Mouse (Mus musculus) limb, embryonic 14.5 days (tissue): ENCODE results near the gene Bbc3. TPM values are rescaled to one million over a fixed set of nuclear protein-coding genes. Genes with fewer than 3 reads are reported as not detected.

Source experiments
- ATAC-seq: fragments of 200-750 bp; cut with Nextera tagmentation; 2 replicates; pipeline ENCODE4 v1.8.0; 2017; ENCODE audit warnings: low read depth, moderate number of reproducible peaks, moderate TSS enrichment; ENCODE audit not compliant: low FRiP score
- DNase-seq: peaks from one replicate; pipeline ENCODE4 v3.0.0-alpha.2; 2015; ENCODE audit warnings: low spot score
- H3K27ac ChIP-seq: fragments of 300-500 bp; sonication (generic); replicated peaks from 2 replicates; pipeline ENCODE4 v1.5.1; 2014; ENCODE audit warnings: low read depth, mild to moderate bottlenecking, low read length, moderate library complexity, mixed read lengths
- H3K27me3 ChIP-seq: fragments of 300-500 bp; sonication (generic); 2 replicates; pipeline ENCODE4 v1.6.1; 2014; ENCODE audit warnings: low read length, mixed read lengths; ENCODE audit not compliant: control insufficient read depth, insufficient read depth
- H3K36me3 ChIP-seq: fragments of 300-500 bp; sonication (generic); 2 replicates; pipeline ENCODE4 v1.6.1; 2014; ENCODE audit warnings: mild to moderate bottlenecking, low read length, moderate library complexity, mixed read lengths; ENCODE audit not compliant: control insufficient read depth, insufficient read depth
- H3K4me1 ChIP-seq: fragments of 300-500 bp; sonication (generic); 2 replicates; pipeline ENCODE4 v1.6.1; 2014; ENCODE audit warnings: antibody characterized with exemption, low read length, mixed read lengths; ENCODE audit not compliant: control insufficient read depth, insufficient read depth
- H3K4me2 ChIP-seq: fragments of 300-500 bp; sonication (generic); replicated peaks from 2 replicates; pipeline ENCODE4 v1.6.1; 2014; ENCODE audit warnings: low read depth, mild to moderate bottlenecking, low read length, moderate library complexity; ENCODE audit not compliant: severe bottlenecking
- H3K4me3 ChIP-seq: fragments of 300-500 bp; sonication (generic); replicated peaks from 2 replicates; pipeline ENCODE4 v1.5.1; 2014; ENCODE audit warnings: low read length
- H3K9ac ChIP-seq: fragments of 300-500 bp; sonication (generic); 2 replicates; pipeline ENCODE4 v1.6.1; 2014; ENCODE audit warnings: mild to moderate bottlenecking, low read depth, low read length, moderate library complexity; ENCODE audit not compliant: severe bottlenecking
- H3K9me3 ChIP-seq: fragments of 300-500 bp; sonication (generic); 2 replicates; pipeline ENCODE4 v1.6.1; 2016; ENCODE audit warnings: low read length; ENCODE audit not compliant: control insufficient read depth
- POLR2A ChIP-seq: fragments of 200-500 bp; IDR thresholded peaks from 2 replicates; pipeline ENCODE4 v1.8.0; 2012; ENCODE audit warnings: inconsistent platforms, mild to moderate bottlenecking, moderate library complexity, borderline replicate concordance; ENCODE audit not compliant: insufficient read depth, insufficient read length; ENCODE audit errors: extremely low read depth
- WGBS: fragments of 180-500 bp; shearing (Covaris S2); extraction: QIAGEN DNeasy Blood & Tissue Kit; methylation state at CpG from one replicate; pipeline ENCODE4 v1.1.7; 2014; 5-methylcytosine and 5-hydroxymethylcytosine counted together
- polyA plus RNA-seq, 2 experiments: library from polyadenylated mRNA; depleted of rRNA in 1 of 2; stranded (reverse) in 1 of 2; unstranded in 1 of 2; fragments of >200 nt; fragmentation: Nextera tagmentation in 1 of 2; extraction: Ambion mirVana in 1 of 2; gene quantifications; 2 replicates each; pipeline versions ENCODE4 v1.2.1 to v1.2.3; 2012 to 2014

Bbc3 gene
- polyA plus RNA-seq, 2 experiments, result 3.7 to 7.4 TPM

DNA sequence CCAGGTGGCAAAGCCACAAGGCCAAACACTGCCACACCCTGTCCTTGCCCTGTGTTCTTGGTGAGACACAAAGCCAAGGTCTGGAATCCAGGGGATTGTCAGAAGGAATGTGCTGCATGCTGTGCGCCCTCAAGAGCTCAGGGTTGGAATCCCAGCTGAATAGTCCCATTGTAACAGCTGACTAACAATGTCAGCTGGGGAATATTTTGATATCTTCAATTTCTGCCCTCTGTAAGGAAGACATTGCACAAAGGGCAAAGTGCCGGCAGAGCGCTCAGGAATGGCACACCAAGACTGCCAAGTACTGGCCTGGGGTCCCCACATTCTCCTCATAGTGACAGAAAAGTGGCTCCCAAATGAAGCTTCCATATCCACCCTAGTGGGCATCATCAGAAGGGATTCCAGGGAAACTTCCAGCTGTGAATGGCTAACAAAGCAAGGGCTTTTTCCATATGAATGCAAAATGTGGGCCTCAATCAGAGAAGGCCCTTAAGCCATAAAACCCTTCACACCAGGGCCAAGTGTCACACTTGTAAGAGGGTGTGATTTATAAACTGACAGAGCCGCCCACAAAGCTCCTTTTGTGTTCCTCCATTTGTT, 56.8 kb downstream of the Bbc3 start:
- ATAC-seq (peak; percentile 70; the same call in 1 of the 2 replicates), DNase-seq (no peak)
- Histone ChIP-seq H3K36me3 (peaks cover 89% of the 10 kb centered on the region), H3K4me3 (no peak overlapping the region), H3K4me1 (no peaks in the 10 kb centered on the region), H3K27me3 (no peaks in the 10 kb centered on the region), H3K4me2 (no peak overlapping the region), H3K27ac (no peak overlapping the region), H3K9me3 (no peaks in the 10 kb centered on the region), H3K9ac (no peak overlapping the region)
- 57% methylated on average over 4 of the region's 4 CpGs for WGBS
- no peak for TF ChIP-seq POLR2A

DNA sequence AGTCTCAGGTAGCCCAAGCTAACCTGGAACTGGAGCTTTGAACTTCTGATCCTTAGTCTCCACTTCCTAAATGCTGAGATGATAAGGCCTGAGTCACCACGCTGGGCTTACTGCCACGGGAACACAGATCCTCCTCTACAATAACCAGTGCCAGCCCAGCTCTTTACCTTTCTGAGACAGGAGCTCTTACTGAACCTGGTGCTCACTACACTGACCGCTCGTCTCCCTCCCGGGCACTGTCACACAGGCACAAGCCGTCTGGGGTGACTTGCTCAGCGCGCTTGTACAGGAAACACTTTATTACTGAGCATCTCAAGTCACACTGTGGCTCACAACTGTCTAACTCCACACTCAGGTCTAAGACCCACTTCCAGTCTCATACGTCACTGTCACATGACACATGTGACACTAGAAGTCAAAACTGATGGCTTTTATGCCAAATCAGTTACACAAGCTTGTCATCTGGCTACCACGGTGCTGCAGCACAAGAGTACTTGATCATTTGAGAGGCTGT, 58.0 kb downstream of the Bbc3 start:
- no peaks in the 10 kb centered on the region for H3K9me3 ChIP-seq
- H3K4me3 ChIP-seq, result no peak overlapping the region
- H3K36me3 ChIP-seq, result peaks cover 90% of the 10 kb centered on the region
- DNase-seq (no peak), ATAC-seq (no peak)
- WGBS, result 74% methylated on average over 10 of the region's 10 CpGs
- H3K27ac ChIP-seq, result no peak overlapping the region
- H3K9ac ChIP-seq, result no peak overlapping the region
- TF ChIP-seq POLR2A, result no peak
- H3K4me1 ChIP-seq, result no peaks in the 10 kb centered on the region
- no peak overlapping the region for H3K4me2 ChIP-seq
- H3K27me3 ChIP-seq, result no peaks in the 10 kb centered on the region

DNA sequence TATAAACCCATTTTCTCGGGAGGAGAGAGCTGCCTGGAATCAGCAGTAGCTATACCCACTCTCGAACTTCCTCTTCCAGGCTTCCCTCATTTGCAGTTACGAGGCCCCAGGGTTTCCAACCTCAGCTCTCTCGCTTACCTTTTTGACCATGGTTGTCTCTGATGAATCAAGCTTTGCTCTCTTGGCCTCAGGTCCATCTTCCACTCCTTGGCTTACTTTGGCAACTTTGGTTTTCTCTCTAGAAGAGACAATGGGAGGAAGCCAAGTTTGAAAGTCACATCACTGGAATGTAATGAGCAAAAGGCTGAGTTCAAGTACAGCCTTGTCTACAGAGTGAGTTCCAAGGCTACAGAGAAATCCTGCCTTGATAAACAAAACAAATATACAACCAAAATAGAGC, 58.5 kb downstream of the Bbc3 start:
- DNase-seq, result no peak
- Histone ChIP-seq H3K27me3 (no peaks in the 10 kb centered on the region), H3K36me3 (peaks cover 87% of the 10 kb centered on the region), H3K9me3 (no peaks in the 10 kb centered on the region), H3K4me2 (no peak overlapping the region), H3K27ac (no peak overlapping the region), H3K9ac (no peak overlapping the region), H3K4me1 (no peaks in the 10 kb centered on the region), H3K4me3 (no peak overlapping the region)
- no peak for TF ChIP-seq POLR2A
- ATAC-seq, result no peak
- 72% methylated on average over 4 of the region's 4 CpGs for WGBS

Other genes with a start within 250 kb of the Bbc3 start
- gene Zfp541, start 246.6 kb upstream of the Bbc3 start, polyA plus RNA-seq (2012; rRNA removed), result 0.26 and 0.35 TPM in 2 replicates
- 0.17 TPM in 1 of 2 replicates, not detected in the other for gene Zfp541, start 246.6 kb upstream of the Bbc3 start, polyA plus RNA-seq (2014; fragmentation: Nextera tagmentation; extraction: Ambion mirVana)
- 212 and 247 TPM in 2 replicates for gene Napa, start 209.9 kb upstream of the Bbc3 start, polyA plus RNA-seq (2012; rRNA removed)
- gene Napa, start 209.9 kb upstream of the Bbc3 start, polyA plus RNA-seq (2014; fragmentation: Nextera tagmentation; extraction: Ambion mirVana), result 206 and 217 TPM in 2 replicates
- gene Kptn, start 188.5 kb upstream of the Bbc3 start, polyA plus RNA-seq (2012; rRNA removed), result 38.0 and 43.1 TPM in 2 replicates
- gene Kptn, start 188.5 kb upstream of the Bbc3 start, polyA plus RNA-seq (2014; fragmentation: Nextera tagmentation; extraction: Ambion mirVana), result 28.6 and 33.5 TPM in 2 replicates
- gene Slc8a2, start 178.6 kb upstream of the Bbc3 start, polyA plus RNA-seq (2012; rRNA removed), result 7.3 and 9.8 TPM in 2 replicates
- 0.23 and 0.28 TPM in 2 replicates for gene Slc8a2, start 178.6 kb upstream of the Bbc3 start, polyA plus RNA-seq (2014; fragmentation: Nextera tagmentation; extraction: Ambion mirVana)
- 29.3 and 34.2 TPM in 2 replicates for gene Meis3, start 133.3 kb upstream of the Bbc3 start, polyA plus RNA-seq (2012; rRNA removed)
- gene Meis3, start 133.3 kb upstream of the Bbc3 start, polyA plus RNA-seq (2014; fragmentation: Nextera tagmentation; extraction: Ambion mirVana), result 15.1 and 16.2 TPM in 2 replicates
- 17.0 and 25.9 TPM in 2 replicates for gene Dhx34, start 86.4 kb upstream of the Bbc3 start, polyA plus RNA-seq (2012; rRNA removed)
- 8.9 and 9.4 TPM in 2 replicates for gene Dhx34, start 86.4 kb upstream of the Bbc3 start, polyA plus RNA-seq (2014; fragmentation: Nextera tagmentation; extraction: Ambion mirVana)
- gene C5ar2, start 64.2 kb upstream of the Bbc3 start, polyA plus RNA-seq (2012; rRNA removed), result 0.15 and 0.32 TPM in 2 replicates
- gene C5ar2, start 64.2 kb upstream of the Bbc3 start, polyA plus RNA-seq (2014; fragmentation: Nextera tagmentation; extraction: Ambion mirVana), result 0.07 TPM in 1 of 2 replicates, not detected in the other
- gene C5ar1, start 48.9 kb upstream of the Bbc3 start, polyA plus RNA-seq (2012; rRNA removed), result 3.2 and 5.4 TPM in 2 replicates
- gene C5ar1, start 48.9 kb upstream of the Bbc3 start, polyA plus RNA-seq (2014; fragmentation: Nextera tagmentation; extraction: Ambion mirVana), result 2.8 and 3.1 TPM in 2 replicates
- gene Inafm1, start 34.8 kb upstream of the Bbc3 start, polyA plus RNA-seq (2012; rRNA removed), result 48.7 and 57.8 TPM in 2 replicates
- 24.3 and 27.4 TPM in 2 replicates for gene Inafm1, start 34.8 kb upstream of the Bbc3 start, polyA plus RNA-seq (2014; fragmentation: Nextera tagmentation; extraction: Ambion mirVana)
- 64.4 and 84.8 TPM in 2 replicates for gene Ccdc9, start 21.6 kb upstream of the Bbc3 start, polyA plus RNA-seq (2012; rRNA removed)
- gene Ccdc9, start 21.6 kb upstream of the Bbc3 start, polyA plus RNA-seq (2014; fragmentation: Nextera tagmentation; extraction: Ambion mirVana), result 15.9 and 17.7 TPM in 2 replicates
- gene Sae1, start 79.4 kb downstream of the Bbc3 start, polyA plus RNA-seq (2012; rRNA removed), result 143 and 172 TPM in 2 replicates
- 273 and 289 TPM in 2 replicates for gene Sae1, start 79.4 kb downstream of the Bbc3 start, polyA plus RNA-seq (2014; fragmentation: Nextera tagmentation; extraction: Ambion mirVana)
- gene Zc3h4, start 92.5 kb downstream of the Bbc3 start, polyA plus RNA-seq (2012; rRNA removed), result 49.1 and 57.6 TPM in 2 replicates
- 15.7 and 18.9 TPM in 2 replicates for gene Zc3h4, start 92.5 kb downstream of the Bbc3 start, polyA plus RNA-seq (2014; fragmentation: Nextera tagmentation; extraction: Ambion mirVana)
- 32.8 and 41.6 TPM in 2 replicates for gene Tmem160, start 144.4 kb downstream of the Bbc3 start, polyA plus RNA-seq (2012; rRNA removed)
- gene Tmem160, start 144.4 kb downstream of the Bbc3 start, polyA plus RNA-seq (2014; fragmentation: Nextera tagmentation; extraction: Ambion mirVana), result 42.7 and 51.3 TPM in 2 replicates
- gene Npas1, start 169.3 kb downstream of the Bbc3 start, polyA plus RNA-seq (2012; rRNA removed), result 0.03 TPM in 2 replicates
- 0.15 and 0.21 TPM in 2 replicates for gene Npas1, start 169.3 kb downstream of the Bbc3 start, polyA plus RNA-seq (2014; fragmentation: Nextera tagmentation; extraction: Ambion mirVana)